Mouse (Mus musculus) erythroblast, embryonic 14.5 days (primary cell): Measurements from ENCODE around the gene Pdk2. TPM values are rescaled to one million over a fixed set of nuclear protein-coding genes. Genes with fewer than 3 reads are reported as not detected.

Experiments
- H3K27me3 ChIP-seq: 2 replicates; pipeline ENCODE4 v1.6.1; 2012; ENCODE audit warnings: inconsistent platforms; ENCODE audit not compliant: control insufficient read depth
- H3K36me3 ChIP-seq: 2 replicates; pipeline ENCODE4 v1.6.1; 2012; ENCODE audit warnings: mild to moderate bottlenecking, inconsistent platforms; ENCODE audit not compliant: control insufficient read depth
- H3K4me1 ChIP-seq: 2 replicates; pipeline ENCODE4 v1.6.1; 2012; ENCODE audit warnings: inconsistent platforms; ENCODE audit not compliant: control insufficient read depth
- H3K4me3 ChIP-seq: replicated peaks from 2 replicates; pipeline ENCODE3; 2012; ENCODE audit warnings: moderate library complexity, mild to moderate bottlenecking, inconsistent platforms
- H3K9me3 ChIP-seq: 2 replicates; pipeline ENCODE4 v1.6.1; 2012; ENCODE audit warnings: low read length, inconsistent platforms, mixed read lengths; ENCODE audit not compliant: control insufficient read depth
- GATA1 ChIP-seq: IDR thresholded peaks from 2 replicates; pipeline ENCODE4 v1.6.1; 2012; ENCODE audit warnings: low read length, inconsistent platforms, mixed read lengths
- TAL1 ChIP-seq: IDR thresholded peaks from 3 replicates; pipeline ENCODE4 v1.6.1; 2012; ENCODE audit warnings: low read length, inconsistent platforms, mixed read lengths
- polyA plus RNA-seq: library from polyadenylated mRNA; stranded (reverse); fragments of >175 nt; gene quantifications from 2 replicates; pipeline ENCODE4 v1.2.3, GENCODE M21; 2012

The Pdk2 gene
- polyA plus RNA-seq, 1 experiment, result 4.0 TPM

DNA sequence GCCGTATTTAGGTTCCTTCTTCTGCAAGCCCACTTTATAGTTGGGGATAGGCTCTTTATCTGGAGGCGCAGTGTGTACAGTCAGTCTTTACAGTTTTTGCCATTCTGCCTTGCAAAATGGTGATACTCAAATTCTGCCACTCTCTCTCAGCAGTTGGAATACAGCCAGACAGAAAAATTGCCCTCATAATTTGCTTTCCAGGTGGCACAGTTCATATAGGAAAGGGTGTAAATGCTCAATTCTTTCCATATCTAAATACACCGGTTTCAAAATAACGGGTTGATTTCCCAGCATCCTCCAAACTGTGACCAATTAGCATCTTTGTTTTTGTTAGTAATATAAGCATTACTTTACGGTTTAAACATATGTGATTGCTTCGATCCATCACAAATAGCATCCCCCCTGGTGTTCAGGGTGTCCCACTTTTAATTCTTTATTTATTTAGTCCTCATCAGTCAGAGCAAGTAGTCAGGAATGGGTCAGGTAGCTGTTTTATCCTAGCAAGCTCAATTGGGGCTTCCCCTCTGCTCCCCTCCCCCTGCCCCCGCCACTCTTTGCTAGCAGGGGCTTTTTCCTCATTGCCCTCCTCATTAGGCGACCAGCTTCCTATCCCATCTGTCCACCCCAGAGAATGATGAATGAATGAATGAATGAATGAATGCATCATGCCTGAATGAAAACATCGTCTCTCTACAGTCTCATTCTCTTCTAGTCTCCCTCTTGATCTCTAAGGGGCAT, 62.8 kb downstream of the Pdk2 start:
- H3K4me3 ChIP-seq, result peak overlapping the region; percentile 49
- no peaks in the 10 kb centered on the region for H3K36me3 ChIP-seq
- no peak for TF ChIP-seq TAL1
- no peak for TF ChIP-seq GATA1
- peaks cover 29% of the 10 kb centered on the region for H3K4me1 ChIP-seq
- peaks cover 2% of the 10 kb centered on the region; the same call in 1 of the 2 replicates for H3K27me3 ChIP-seq
- H3K9me3 ChIP-seq, result no peaks in the 10 kb centered on the region

Other genes starting within 250 kb of the Pdk2 start
- gene Col1a1, start 105.1 kb downstream of the Pdk2 start, polyA plus RNA-seq, result 0.01 TPM in 2 replicates
- gene Hils1, start 73.8 kb downstream of the Pdk2 start, polyA plus RNA-seq, result not detected in 2 replicates
- gene Sgca, start 65.0 kb downstream of the Pdk2 start, polyA plus RNA-seq, result not detected in 2 replicates
- gene Ppp1r9b, start 50.3 kb downstream of the Pdk2 start, polyA plus RNA-seq, result 29.1 and 31.4 TPM in 2 replicates
- 123 and 135 TPM in 2 replicates for gene Samd14, start 31.5 kb downstream of the Pdk2 start, polyA plus RNA-seq
- 0.01 and 0.03 TPM in 2 replicates for gene Itga3, start 35.4 kb upstream of the Pdk2 start, polyA plus RNA-seq
- not detected in 2 replicates for gene Dlx3, start 78.8 kb upstream of the Pdk2 start, polyA plus RNA-seq
- not detected in 2 replicates for gene Dlx4, start 104.9 kb upstream of the Pdk2 start, polyA plus RNA-seq
- not detected in 2 replicates for gene Tac4, start 220.2 kb upstream of the Pdk2 start, polyA plus RNA-seq